Mouse (Mus musculus) frontal cortex, adult 2 months (tissue): ENCODE data around the gene Rpusd4. TPM values are rescaled to one million over a fixed set of nuclear protein-coding genes. Genes with fewer than 3 reads are reported as not detected.

Experiments
- DNase-seq, 2 experiments: peaks; one replicate each; pipeline ENCODE4 v3.0.0; 2022; ENCODE audit warnings: low spot score in 1 of 2; ENCODE audit errors: extremely low spot score in 1 of 2
- polyA plus RNA-seq: library from polyadenylated mRNA; depleted of rRNA; stranded (reverse); fragments of >200 nt; gene quantifications from 2 replicates; pipeline ENCODE4 v1.2.3, GENCODE M21; 2012

Gene Rpusd4
- polyA plus RNA-seq, 1 experiment: 10.8 TPM

DNA sequence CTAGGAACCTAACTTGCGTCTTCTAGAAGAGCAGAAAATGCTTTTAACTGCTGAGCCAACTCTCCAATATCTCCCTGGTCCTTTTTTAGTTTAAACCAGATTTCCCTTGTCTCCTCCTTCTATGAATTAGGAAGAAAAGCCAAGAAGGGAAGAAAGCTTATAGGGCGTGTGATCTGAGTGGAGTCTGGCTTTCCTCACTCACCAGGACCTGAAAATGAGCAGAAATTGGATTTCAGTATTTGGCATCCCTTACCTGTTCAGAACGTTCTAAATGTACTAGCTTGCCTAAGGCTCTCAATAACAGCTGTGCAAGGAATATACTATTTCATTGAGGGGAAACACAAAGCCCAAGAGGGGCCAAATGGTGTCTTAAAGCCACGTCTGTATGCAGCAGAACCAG lies 16.7 kb downstream of the Rpusd4 start:
- DNase-seq: no peak

- DNase-seq: no peak
Measured at GRCm38 (mm10) chr9:35286351-35286750, 18.7 kb downstream of the Rpusd4 start.

GRCm38 (mm10) chr9:35289992-35290391 lies 22.3 kb downstream of the Rpusd4 start:
- no peak for DNase-seq

DNA sequence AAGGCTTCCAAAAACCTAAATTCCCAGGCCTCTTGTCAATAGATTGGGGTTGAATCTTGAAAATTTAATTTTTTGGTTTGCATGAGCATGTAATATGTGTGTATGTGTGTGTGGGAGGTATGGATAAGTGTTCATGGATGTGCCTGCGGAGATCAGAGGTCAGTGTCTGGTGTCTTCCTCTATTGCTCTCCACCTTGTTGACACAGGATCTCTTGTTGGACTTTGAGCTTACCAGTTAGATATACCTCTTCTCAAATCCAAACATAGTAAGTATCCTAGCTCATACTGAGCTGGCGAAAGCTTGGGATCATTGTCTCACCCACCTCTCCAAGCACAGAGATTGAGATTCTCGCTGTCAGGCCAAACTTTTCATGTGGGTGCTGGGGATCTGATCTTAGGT lies 22.8 kb downstream of the Rpusd4 start:
- no peak for DNase-seq

GRCm38 (mm10) chr9:35290916-35291315 lies 23.3 kb downstream of the Rpusd4 start:
- DNase-seq: no peak

DNA sequence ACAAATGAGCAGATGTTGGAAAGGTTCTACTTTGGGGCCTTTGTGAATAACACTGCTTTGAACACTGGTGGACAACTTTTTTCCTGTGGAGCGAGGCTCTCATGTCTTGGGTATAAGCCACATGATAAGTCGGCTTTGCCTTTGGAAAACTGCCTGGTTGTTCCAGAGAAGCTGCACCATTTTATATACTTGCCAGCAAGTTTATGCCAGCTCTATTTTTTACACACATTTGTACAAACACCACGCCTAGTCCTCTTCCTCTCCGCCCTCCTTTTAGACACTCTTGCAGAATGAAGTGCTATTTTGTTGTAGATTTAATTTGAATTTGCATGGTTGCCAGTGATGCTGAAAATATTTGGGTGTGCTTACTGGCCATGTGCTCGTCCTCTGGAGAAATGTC lies 25.8 kb downstream of the Rpusd4 start:
- peak in 1 of 2 experiments; percentile 46 for DNase-seq

- DNase-seq: no peak
Measured at GRCm38 (mm10) chr9:35297791-35298190, 30.1 kb downstream of the Rpusd4 start.

GRCm38 (mm10) chr9:35302172-35302571 lies 34.5 kb downstream of the Rpusd4 start:
- no peak for DNase-seq

GRCm38 (mm10) chr9:35307461-35307860 lies 39.8 kb downstream of the Rpusd4 start:
- peak in 1 of 2 experiments; percentile 17 for DNase-seq

GRCm38 (mm10) chr9:35310377-35310776 lies 42.7 kb downstream of the Rpusd4 start:
- DNase-seq: no peak

DNA sequence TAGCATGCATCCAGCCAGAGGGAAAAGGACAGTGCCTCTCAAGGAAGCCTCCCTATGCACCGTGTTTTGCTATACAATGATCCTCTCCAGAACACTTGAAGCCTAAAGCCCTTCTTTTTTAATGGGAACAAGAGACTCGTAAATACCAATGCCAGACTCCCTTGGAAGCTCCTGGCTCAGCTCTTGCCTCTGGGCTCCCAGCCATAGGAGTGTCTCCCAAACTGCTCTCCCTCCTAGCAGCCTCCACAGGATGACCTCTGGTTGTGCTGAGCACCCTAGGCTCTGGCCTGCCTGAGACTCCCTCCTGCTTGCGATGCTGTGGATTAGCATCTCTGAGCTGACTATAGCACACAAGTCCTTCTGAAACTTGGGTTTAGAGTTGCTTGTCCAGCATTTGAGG lies 44.9 kb downstream of the Rpusd4 start:
- no peak for DNase-seq

DNA sequence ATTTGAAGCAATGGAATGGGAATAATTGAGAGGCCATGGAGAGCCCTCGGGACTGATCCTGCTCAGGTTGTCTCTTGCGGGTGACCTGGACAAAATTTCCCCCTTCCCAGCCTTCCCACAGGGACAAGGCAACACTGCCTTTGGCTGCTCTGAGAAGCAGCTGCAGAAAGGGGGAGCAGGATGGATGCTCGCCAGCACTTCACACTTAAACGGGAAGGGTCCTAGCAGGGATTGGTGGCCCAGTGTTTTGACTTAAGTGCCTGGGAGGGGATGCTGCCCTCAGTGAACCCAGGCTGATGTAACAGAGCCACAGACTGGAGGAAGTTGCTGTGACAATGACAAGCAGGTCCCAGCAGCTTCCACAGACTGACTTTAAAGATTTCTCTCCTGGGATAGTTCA lies 45.9 kb downstream of the Rpusd4 start:
- no peak for DNase-seq

GRCm38 (mm10) chr9:35314254-35314653 lies 46.6 kb downstream of the Rpusd4 start:
- no peak for DNase-seq

GRCm38 (mm10) chr9:35316771-35317211 lies 49.1 kb downstream of the Rpusd4 start:
- no peak for DNase-seq

DNA sequence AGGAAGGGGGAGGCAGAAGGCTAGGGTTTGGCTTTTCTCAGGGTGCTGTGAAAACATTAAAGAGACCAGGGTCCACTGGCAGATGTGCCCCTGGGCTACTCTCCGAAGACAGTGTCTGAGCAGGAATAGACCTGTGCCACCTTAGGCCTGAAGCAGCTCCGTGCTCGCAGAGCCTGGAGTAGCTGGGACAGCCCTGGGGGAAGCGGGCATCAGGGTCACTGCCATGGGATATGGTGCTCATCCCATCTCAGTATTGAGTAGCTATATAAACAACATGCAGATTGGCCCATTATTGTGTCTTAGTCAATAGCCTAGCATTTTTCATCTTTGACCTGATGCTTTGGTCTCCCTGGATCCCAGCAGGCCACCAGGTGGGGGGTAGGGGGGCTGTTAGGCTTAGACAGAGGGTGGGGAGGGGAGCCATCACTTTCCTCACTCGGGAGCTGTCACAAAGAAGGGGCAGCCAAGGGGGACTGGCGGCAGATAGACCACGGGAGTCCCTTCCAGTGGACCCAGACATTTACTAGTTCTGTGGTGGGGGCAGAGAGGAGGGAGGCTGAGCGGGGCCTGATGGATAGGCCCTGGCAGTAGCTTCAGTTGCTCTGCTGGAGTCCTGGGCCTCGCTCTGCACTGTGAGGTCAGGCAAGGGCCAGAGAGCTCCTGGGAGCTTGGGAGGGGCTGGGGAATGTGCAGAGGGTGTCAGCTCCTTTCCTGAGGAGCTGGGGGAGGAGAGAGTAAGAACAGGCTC lies 49.7 kb downstream of the Rpusd4 start:
- no peak for DNase-seq

GRCm38 (mm10) chr9:35318537-35319172 lies 51.0 kb downstream of the Rpusd4 start:
- no peak for DNase-seq

DNA sequence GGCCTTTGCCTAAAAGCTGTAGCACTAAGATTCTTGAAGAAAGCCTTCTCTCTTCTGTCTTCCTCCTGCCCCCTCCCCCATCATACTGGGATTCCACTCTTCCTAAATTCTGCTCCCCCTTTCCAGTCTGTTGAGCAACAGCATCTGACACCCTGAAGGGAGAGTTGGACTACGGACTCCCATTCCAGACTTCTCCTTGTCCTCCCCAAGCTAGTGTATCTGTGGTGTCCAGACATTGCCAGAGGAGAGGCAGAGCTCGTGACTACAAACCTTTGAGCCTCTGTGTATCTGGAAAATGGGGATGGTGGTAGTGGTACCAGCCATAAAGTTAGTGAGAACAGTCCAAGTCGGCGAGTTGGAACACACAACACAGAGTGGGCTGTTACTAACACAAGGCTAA lies 52.6 kb downstream of the Rpusd4 start:
- no peak for DNase-seq

- DNase-seq: no peak
Measured at GRCm38 (mm10) chr9:35323974-35324373, 56.3 kb downstream of the Rpusd4 start.

- DNase-seq: no peak
Measured at GRCm38 (mm10) chr9:35324571-35324970, 56.9 kb downstream of the Rpusd4 start.

- no peak for DNase-seq
Measured at GRCm38 (mm10) chr9:35326644-35327263, 59.1 kb downstream of the Rpusd4 start.
